In genomic region chr5:21257126-21257525, GRCm38 (mm10) we compare ENCODE assay signal across 22 mouse cellular contexts.
DNase-seq lines count a peak whose midpoint lies in the region; ATAC-seq lines count a peak whose summit lies in the region.
"Had no signal": no experiment of that assay in that cellular context is flagged by ENCODE, and none has a peak within 500 bp of the region (broad histone marks: within the 10 kb centered on the region; RNA-seq: fewer than 3 reads in every experiment).

No protein-coding gene starts in this region.

- H3K4me2 ChIP-seq in forebrain, embryonic 11.5 days (ENCODE audit: low read depth, low read length, severe bottlenecking): no peak overlapping the region
- H3K4me2 ChIP-seq in forebrain, embryonic 15.5 days (replicated peaks): no peak overlapping the region
- H3K4me2 ChIP-seq in liver, embryonic 12.5 days: no peak overlapping the region
- H3K4me2 ChIP-seq: embryonic facial prominence, embryonic 13.5 days; heart, embryonic 13.5 days; hindbrain, embryonic 12.5 days had no signal

- DNase-seq in forebrain, embryonic 11.5 days (ENCODE audit: low spot score): peak; percentile 28
- DNase-seq in liver (peak; percentile 12), 416B (ENCODE audit: low read depth) (peak; percentile 71), R1 (ENCODE audit: low read depth, low spot score) (peak; percentile 83)
- DNase-seq in spleen, adult 18-20 months: no peak
- no peak for DNase-seq in kidney, postnatal 36 days
- DNase-seq: adrenal gland, adult 2 months; adrenal gland, postnatal 25 days; cerebellum, adult 18-20 months; cerebellum, adult 9-11 months; cerebellum, postnatal 36 days; forebrain, postnatal 0 days; gastrocnemius, postnatal 14 days; heart, postnatal 4 days had no signal

- H3K4me3 ChIP-seq in forebrain, embryonic 11.5 days (ENCODE audit: low read depth, low read length): no peak overlapping the region
- no peak overlapping the region for H3K4me3 ChIP-seq in forebrain, embryonic 15.5 days
- no peak overlapping the region for H3K4me3 ChIP-seq in liver, embryonic 12.5 days
- H3K4me3 ChIP-seq: embryonic facial prominence, embryonic 13.5 days; heart, embryonic 13.5 days; hindbrain, embryonic 12.5 days had no signal

- H3K9ac ChIP-seq in forebrain, embryonic 11.5 days (ENCODE audit: low read length): no peak overlapping the region
- H3K9ac ChIP-seq in forebrain, embryonic 15.5 days (replicated peaks): no peak overlapping the region
- H3K9ac ChIP-seq in liver, embryonic 12.5 days: no peak overlapping the region
- H3K9ac ChIP-seq: embryonic facial prominence, embryonic 13.5 days; forebrain, postnatal 0 days; heart, embryonic 13.5 days; hindbrain, embryonic 12.5 days had no signal

- H3K27me3 ChIP-seq in forebrain, embryonic 11.5 days (ENCODE audit: control insufficient read depth, insufficient read depth, low read length): no peaks in the 10 kb centered on the region
- H3K27me3 ChIP-seq in forebrain, embryonic 15.5 days: no peaks in the 10 kb centered on the region
- no peaks in the 10 kb centered on the region for H3K27me3 ChIP-seq in liver, embryonic 12.5 days (replicated peaks)
- H3K27me3 ChIP-seq: embryonic facial prominence, embryonic 13.5 days; heart, embryonic 13.5 days; hindbrain, embryonic 12.5 days had no signal

- no peaks in the 10 kb centered on the region; the same call in 1 of the 2 replicates for H3K4me1 ChIP-seq in forebrain, embryonic 11.5 days (replicated peaks; ENCODE audit: control insufficient read depth, insufficient read depth, low read length)
- H3K4me1 ChIP-seq in forebrain, embryonic 15.5 days: peaks cover 12% of the 10 kb centered on the region; the same call in 1 of the 2 replicates
- peaks cover 7% of the 10 kb centered on the region; the same call in 1 of the 2 replicates for H3K4me1 ChIP-seq in liver, embryonic 12.5 days

- WGBS in forebrain, embryonic 11.5 days: 73% methylated on average over 4 of the region's 4 CpGs
- WGBS in forebrain, embryonic 15.5 days: 73% methylated on average over 4 of the region's 4 CpGs
- WGBS in liver, embryonic 12.5 days (ENCODE audit: insufficient replicate concordance): 29% methylated on average over 4 of the region's 4 CpGs

- ATAC-seq in forebrain, embryonic 11.5 days (replicated peaks; ENCODE audit: low FRiP score): no peak
- ATAC-seq in forebrain, embryonic 15.5 days (replicated peaks): no peak
- no peak for ATAC-seq in liver, embryonic 12.5 days
- ATAC-seq: forebrain, postnatal 0 days; hindbrain, embryonic 16.5 days; inflammation-experienced regulatory T-cells, adult 6 months had no signal

- H3K27ac ChIP-seq in forebrain, embryonic 11.5 days (ENCODE audit: low read depth, low read length): no peak overlapping the region
- H3K27ac ChIP-seq in forebrain, embryonic 15.5 days (replicated peaks): no peak overlapping the region
- H3K27ac ChIP-seq in liver, embryonic 12.5 days: no peak overlapping the region
- H3K27ac ChIP-seq: embryonic facial prominence, embryonic 13.5 days; heart, embryonic 13.5 days; hindbrain, embryonic 12.5 days had no signal

- no peaks in the 10 kb centered on the region for H3K9me3 ChIP-seq in forebrain, embryonic 11.5 days (ENCODE audit: control insufficient read depth, low read length)
- no peaks in the 10 kb centered on the region for H3K9me3 ChIP-seq in forebrain, embryonic 15.5 days
- H3K9me3 ChIP-seq in liver, embryonic 12.5 days (replicated peaks): no peaks in the 10 kb centered on the region
- H3K9me3 ChIP-seq: embryonic facial prominence, embryonic 13.5 days; G1E; heart, embryonic 13.5 days; hindbrain, embryonic 12.5 days had no signal

- H3K36me3 ChIP-seq in forebrain, embryonic 11.5 days (ENCODE audit: control insufficient read depth, insufficient read depth, low read length): no peaks in the 10 kb centered on the region
- no peaks in the 10 kb centered on the region for H3K36me3 ChIP-seq in forebrain, embryonic 15.5 days
- no peaks in the 10 kb centered on the region for H3K36me3 ChIP-seq in liver, embryonic 12.5 days
- H3K36me3 ChIP-seq: embryonic facial prominence, embryonic 13.5 days; G1E; heart, embryonic 13.5 days; hindbrain, embryonic 12.5 days had no signal

Comparison
In these comparisons a context has a peak if more than half of its experiments do, and no peak if none do; other contexts are left out.
1. DNase-seq: peak in forebrain, embryonic 11.5 days (single experiment), liver (single experiment), 416B (single experiment) and R1 (single experiment); none in spleen, adult 18-20 months (0 of 2) and kidney, postnatal 36 days (0 of 2).